Mouse (Mus musculus): Measurements from ENCODE around the gene Mymk.

Gene Mymk

DNA sequence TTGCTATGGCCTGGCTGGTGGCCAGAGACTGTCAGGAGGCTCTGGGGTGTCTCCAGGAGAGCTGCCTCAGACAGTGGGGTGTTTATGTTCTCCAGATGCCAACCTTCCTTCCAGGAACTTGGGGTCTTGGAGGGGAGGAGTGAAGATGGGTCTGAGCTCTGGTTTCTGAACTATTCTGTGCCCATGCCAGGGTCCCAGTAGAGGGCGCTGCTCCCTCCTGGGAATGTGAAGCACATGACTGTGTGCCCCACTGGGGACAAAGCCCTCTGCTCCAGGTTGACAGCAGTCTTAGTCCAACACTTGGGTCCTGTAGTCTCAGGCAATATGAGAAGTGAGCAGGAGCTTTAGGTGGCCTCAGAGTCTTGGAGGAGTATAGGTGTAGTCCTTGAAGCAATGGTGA, 32.7 kb downstream of the Mymk start:
- no peak for ATAC-seq (ENCODE audit: insufficient number of reproducible peaks, low FRiP score, low TSS enrichment)

DNA sequence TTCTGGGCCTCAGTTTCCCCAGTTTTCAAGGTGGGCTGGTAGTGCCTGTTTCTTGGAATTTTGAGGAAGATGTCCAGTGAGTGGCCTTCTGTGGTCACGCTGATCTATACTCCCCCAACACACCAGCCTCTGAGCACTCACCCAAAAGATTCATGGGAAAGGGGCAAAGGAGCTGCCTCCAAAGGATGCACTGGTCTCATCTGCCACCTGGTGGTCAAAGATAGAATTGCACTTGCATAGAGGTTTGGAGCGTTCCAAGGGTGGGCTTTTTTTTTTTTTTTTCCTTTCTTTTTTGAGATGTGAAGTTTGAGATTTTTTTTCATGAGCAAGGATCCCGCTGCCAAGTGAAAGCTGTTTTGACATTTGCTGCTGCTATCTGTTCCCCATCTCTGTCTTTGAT, 33.4 kb downstream of the Mymk start:
- 0 out of 2 replicates have a peak, but pooled peaks have one; percentile 33 for ATAC-seq (ENCODE audit: insufficient number of reproducible peaks, low FRiP score, low TSS enrichment)

GRCm38 (mm10) chr2:27037008-27037407, 35.0 kb downstream of the Mymk start:
- ATAC-seq (ENCODE audit: insufficient number of reproducible peaks, low FRiP score, low TSS enrichment) = no peak

DNA sequence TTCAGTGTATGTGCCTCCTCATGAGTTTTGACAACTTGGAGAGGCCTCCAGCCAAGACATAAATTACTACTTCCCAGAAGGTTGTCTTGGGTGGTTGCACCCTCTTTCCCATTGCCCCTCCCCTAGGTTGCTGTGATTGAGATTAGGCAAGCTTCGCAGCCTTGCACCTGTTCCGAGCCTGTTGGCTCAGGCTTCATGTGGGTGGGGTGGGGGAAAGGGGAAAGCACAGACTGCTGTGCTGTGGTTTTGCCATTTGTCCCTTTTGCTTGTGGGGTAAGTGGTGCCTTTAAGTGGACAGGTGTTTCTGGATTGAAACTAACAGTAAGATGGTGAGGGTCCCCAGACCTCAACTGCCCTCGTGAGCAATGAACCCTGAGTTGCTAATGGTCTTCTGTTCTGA, 36.0 kb downstream of the Mymk start:
- no peak for ATAC-seq (ENCODE audit: insufficient number of reproducible peaks, low FRiP score, low TSS enrichment)

DNA sequence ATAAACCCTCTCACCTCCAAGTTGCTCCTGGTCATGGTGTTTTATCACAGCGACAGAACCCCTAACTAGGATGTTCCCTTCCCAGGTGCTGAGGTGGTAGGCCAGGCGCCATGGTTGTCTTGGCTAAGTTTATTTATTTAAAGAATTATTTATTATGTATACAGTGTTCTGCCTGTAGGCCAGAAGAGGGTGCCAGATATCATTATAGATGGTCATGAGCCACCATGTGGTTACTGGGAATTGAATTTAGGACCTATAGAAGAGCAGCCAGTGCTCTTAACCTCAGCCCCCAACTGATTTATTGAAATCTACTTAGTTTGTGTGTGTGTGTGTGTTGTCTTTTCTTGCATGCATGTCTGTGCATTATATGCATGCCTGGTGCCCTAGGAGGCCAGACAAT, 39.6 kb downstream of the Mymk start:
- no peak for ATAC-seq (ENCODE audit: insufficient number of reproducible peaks, low FRiP score, low TSS enrichment)

DNA sequence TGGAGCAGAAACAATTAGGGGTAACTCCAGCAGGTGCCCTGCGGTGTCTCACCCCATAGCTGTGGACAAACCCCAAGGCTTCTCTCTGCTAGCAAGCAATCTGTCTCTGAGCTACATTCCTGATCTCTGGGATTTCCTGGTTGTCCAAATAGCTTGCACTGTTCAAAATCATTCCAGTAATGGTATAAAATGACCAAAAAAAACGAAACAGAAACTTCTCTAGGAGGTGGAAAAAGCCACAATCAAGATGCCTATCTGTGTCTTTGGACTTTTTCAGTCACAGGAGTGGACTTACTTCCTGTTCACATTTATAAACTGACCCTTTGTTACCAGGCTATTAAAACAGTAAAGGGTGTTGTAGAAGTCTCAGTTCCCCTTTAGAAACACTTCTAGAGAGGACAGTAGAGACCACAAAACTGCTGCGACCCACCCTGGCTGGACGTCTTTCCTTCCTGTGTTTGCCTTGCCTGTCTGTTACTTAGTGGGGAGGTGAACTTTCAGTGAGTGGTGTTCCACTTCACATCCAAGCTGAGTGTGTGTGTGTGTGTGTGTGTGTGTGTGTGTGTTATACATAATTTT, 43.5 kb downstream of the Mymk start:
- no peak for ATAC-seq (ENCODE audit: insufficient number of reproducible peaks, low FRiP score, low TSS enrichment)

DNA sequence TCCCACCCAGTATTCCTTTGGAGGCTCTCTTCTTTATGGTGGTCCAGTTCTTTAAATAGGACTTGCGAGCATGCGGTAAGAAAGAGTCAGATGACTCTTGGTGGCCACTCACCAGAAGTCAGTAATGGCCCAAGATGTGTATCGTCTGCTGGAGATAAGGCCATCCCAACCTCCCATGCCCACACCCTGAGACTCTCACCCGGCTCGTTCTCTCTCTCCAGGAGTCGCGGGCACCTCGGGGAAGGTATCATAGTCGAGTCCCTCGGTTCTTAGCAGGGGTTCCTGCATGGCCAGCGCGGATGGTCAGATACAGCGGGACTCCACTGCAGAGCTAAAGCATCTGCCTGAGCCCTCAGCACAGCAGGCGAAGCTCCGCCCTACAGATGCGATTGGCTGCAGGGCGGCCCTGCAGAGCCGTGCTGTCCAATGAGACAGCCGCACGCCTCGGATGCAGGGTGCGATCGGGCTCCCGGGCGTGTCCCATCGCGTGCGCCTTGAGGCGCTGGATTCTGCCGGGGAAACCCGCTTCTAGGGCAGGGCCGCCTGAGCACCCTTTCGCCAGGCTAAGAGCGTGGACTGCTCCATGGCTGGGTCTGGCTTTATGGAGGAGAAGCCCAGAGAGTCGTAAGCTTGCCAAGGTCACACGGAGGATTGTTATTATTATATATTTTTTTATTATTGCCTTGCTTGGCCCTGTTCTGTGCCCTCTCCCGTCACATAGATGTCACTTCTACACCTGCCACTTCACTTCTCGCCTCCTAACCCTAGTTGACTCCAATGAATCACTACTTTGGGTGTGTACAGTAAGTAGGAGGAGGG, 44.2 kb downstream of the Mymk start, which contains the start of gene Slc2a6:
Gene Slc2a6, minus strand, starts transcription at position 381 of the 819 bp plus-strand sequence.
- peak; percentile 95 for ATAC-seq (ENCODE audit: insufficient number of reproducible peaks, low FRiP score, low TSS enrichment)

DNA sequence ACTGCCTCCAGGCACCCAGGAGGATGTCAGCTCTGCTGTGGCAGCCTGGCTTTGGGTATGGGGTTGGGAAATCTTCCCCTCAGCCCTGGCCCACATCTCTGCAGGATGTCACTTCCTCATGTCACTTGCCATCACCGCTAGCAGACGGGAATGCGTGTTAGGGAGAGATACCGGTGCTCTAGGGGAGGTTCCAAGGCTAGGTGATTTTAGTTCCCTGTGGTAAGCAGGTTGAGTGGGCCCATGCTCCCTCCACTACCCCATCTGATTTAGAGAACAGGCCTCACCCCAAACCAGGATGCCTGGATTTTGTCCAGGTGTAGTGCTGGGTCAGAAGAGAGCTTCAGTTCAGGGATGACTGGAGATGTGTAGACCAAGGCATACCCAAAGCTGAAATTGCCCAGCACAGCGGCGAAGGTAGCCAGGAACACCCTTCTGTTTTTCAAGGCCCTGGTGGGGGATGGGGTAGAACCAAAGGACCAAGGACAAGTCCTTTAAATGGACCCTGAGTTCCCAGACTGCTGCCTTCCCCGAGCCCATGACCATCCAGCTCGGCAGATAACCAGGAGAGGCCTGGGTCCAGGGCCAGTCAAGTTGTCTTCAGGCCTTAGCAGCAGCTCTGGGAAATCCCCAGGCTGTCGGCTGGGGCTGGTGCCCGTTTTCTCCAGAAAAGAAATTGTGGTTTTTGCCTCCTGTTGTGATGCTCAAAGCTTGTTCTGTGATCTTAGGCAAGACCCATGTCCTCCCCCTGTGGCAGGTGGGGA, 44.9 kb downstream of the Mymk start:
- no peak for ATAC-seq (ENCODE audit: insufficient number of reproducible peaks, low FRiP score, low TSS enrichment)

- no peak for ATAC-seq (ENCODE audit: insufficient number of reproducible peaks, low FRiP score, low TSS enrichment)
Observed at GRCm38 (mm10) chr2:27026332-27026731, 45.6 kb downstream of the Mymk start.

DNA sequence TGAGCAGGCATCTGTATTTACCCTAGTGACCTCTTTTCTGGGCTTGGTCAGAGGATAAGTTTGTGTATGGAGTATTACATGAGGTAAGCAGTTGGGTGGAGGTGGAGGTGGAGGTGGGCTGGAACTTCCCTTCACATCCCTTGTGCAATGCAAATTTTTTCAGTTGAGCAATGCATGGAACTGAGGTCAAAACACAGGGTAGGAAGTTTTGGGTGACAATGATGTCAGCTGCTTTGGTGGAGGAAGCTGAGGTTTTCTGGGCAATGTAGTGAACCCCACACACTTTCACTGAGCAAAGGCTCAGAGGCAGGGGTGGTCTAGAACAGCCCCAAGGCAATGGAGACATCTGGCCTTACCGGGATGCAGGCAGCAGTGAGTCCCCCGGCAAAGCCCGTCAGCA, 46.4 kb downstream of the Mymk start:
- no peak for ATAC-seq (ENCODE audit: insufficient number of reproducible peaks, low FRiP score, low TSS enrichment)

GRCm38 (mm10) chr2:27024136-27024535, 47.8 kb downstream of the Mymk start:
- no peak for ATAC-seq (ENCODE audit: insufficient number of reproducible peaks, low FRiP score, low TSS enrichment)

DNA sequence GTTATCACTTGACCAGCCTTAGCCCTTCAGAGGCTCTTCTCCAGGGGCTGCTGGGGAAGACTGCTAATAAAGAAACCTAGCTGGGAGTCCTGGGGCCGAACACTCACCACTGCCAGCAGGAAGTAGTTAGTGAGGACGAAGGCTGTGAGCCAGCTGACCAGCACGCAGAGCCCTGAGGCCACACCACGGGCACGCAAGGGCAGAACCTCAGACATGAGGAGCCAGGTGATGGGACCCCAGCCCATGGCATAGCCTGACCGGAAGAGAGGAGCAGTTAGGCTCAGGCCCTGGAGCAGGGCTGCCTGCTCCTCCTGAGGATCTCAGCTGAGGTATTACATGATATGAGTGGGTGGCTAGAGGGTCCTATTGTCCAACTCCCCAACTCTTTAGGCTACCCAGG, 49.4 kb downstream of the Mymk start:
- no peak for ATAC-seq (ENCODE audit: insufficient number of reproducible peaks, low FRiP score, low TSS enrichment)

DNA sequence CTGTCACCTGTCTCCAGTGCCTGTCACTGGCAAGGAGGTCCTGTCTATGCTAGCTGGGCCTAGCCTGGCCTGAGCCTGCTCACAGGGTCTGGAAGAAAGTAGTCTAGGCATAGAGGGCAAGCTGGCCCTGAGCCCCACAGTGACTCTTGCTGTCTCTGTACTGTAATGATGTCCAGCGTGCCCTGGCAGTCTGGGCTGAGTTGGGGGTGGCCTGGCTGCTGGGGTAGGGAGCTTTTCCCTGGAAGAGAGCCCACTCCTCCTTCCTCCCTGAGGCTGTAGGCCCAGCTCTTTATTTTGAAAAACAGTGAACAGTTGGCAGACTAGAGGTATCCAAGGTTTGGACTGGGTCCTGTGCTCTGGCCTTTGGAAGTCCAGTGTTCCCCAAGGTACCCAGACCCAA, 50.9 kb downstream of the Mymk start:
- ATAC-seq (ENCODE audit: insufficient number of reproducible peaks, low FRiP score, low TSS enrichment) = no peak

DNA sequence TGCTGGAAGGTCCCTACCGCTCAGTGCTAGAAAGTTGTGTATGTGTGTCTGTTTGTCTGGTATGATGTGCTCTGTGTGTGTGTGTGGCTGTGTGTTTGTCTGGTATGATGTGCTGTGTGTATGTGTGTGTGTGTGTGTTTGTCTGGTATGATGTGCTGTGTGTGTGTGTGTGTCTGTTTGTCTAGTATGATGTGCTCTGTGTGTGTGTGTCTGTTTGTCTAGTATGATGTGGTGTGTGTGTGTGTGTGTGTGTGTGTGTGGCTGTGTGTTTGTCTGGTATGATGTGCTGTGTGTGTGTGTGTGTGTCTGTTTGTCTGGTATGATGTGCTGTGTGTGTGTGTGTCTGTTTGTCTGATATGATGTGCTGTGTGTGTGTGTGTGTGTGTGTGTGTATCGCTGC, 52.4 kb downstream of the Mymk start:
- no peak for ATAC-seq (ENCODE audit: insufficient number of reproducible peaks, low FRiP score, low TSS enrichment)

DNA sequence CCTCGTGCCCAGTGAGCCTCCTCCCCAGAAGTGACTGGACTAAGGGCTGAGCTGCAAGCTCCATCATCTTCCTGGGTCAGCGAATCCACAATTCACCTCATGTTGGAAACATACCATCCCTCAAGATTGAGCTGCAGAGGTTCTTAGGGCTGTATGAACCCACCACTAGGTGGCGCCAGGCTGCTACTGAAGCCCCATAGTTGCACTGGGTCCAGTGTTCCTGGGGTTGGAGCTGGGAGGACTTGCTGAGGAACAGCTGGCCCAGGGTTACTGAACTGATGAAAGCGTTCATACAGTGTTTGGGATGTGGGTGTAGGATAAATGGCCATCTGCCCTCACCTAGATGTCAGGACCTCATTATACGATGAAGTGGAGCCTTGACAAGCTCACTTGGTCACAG, 54.2 kb downstream of the Mymk start:
- no peak for ATAC-seq (ENCODE audit: insufficient number of reproducible peaks, low FRiP score, low TSS enrichment)
